Mouse (Mus musculus): Measurements from ENCODE around the gene Sft2d2.

Sft2d2 gene

DNA sequence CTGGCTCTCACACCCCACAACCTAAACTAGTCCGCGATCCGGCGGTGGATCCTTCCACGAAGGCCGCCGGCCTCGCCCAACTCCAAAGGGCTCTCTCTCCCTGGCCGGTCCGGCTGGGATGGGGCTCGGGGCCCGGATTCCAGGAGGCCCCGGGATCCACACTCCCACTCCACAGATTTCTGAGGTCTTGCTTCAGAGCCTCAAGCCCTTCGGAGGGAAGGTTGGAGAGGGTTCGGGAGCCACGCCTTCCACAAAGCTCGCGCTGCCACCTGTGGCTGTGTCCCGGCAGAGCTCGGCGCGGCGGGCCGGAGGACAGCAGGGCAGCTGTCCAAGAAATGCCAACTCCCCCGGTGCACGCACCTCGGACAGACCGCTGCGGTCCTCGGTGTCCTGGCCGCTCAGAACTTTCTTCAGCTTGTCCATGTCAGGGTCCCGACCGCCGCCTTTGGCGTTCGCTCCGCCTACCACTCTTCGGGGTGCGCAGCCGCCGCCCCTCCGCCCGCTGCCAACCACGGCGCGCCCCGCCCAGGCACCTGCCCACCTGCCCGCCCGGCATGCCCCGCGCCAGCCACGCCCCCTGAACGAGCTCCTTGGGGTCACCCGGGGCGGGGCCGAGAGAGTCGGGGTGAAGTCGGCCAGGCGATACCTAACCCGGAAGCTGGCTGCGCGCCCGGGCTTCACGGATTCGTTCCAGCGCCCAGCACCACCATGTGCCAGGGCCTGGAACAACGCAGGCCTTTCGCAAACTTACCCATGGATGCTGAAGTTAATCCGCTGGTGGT lies at the start of gene Sft2d2:
Gene Sft2d2, minus strand, starts transcription at position 559 of the 782 bp plus-strand sequence.
- peak; percentile 77 for DNase-seq

DNA sequence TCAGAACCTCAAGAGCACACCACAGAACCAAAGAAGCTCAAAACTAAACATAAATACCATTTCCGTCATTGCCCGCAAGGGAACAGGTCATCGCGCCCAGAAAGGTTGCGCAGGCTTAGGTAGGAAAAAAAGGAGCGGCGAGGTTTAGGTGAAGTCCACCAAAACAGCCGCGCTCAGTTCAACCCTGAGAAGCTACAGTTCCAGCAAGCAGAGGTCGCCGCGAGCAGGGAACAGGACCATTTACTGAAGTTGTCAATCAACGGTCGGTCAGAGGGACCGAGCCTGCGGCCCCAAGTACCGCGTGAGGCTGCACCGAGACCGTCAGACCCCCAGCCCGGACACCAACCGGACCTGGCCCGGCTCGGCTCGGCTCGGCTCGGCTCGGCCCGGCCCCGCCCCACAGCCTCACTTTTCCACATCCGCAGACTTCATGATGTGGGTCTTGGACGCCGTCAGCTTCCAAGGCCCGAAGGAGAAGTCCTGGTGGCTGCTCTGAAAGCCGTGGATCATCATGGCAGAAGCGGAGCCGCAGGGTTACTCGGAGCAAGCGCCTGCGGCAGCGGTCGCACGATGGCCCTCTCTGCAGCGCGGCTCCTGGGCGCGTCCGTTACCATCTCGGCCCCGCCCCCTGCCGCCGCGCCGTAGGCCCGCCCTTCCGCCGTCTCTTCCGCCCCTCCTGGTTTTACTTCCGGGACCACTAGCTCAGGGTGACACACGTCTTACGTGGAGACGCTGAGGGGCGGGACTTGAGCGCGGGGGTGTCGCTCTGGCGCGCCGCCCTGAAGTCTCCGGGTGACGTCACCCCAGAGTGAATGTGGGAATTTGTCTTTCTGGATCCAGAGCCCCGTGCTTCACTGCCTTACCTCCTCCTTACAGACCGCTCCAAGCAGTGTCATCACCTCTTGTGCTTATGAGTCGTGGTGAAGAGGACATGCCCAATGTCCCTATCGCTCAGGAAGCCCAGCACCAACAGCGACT lies 42.4 kb upstream of the Sft2d2 start, which contains the start of gene Tiprl:
Gene Tiprl, minus strand, starts transcription at position 676 of the 978 bp plus-strand sequence.
- peak; percentile 97 for DNase-seq

DNA sequence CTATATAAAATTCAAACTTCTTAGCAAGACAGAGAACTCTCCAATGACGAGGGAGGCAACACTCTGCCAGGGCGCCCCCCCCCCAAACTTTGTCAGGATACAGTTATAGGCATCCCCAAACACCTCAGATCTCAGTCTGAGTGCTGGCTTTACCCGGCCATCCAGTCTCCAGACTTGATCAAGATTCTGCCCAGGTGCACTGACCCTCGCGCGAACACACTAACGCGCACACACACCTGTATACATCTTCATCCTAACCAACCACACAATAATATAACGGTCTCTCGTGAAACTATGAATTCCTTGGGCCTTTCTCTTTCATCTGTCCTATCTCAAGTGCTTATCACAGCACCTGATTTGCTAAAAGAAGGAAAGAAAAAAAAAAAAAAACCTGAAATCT lies 41.6 kb upstream of the Sft2d2 start:
- no peak for DNase-seq

DNA sequence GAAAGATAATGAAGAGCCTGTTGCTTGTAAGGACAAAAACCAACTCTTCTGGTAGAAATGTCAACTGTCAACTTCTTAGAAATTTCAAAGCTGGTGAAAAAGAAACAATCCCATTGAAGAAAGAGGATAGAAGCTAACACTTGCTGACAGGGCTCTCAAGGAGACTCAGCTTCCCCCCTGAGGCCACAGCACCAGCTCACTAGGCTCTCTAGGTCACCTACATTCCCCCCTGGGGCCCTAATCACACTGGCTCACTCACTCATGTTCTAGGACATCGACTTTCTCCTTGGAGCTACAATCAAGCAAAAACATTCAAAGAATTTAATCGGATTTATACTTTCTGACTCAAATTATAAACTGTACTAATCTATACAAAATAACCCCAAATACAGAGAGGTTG lies 39.6 kb upstream of the Sft2d2 start:
- no peak for DNase-seq

DNA sequence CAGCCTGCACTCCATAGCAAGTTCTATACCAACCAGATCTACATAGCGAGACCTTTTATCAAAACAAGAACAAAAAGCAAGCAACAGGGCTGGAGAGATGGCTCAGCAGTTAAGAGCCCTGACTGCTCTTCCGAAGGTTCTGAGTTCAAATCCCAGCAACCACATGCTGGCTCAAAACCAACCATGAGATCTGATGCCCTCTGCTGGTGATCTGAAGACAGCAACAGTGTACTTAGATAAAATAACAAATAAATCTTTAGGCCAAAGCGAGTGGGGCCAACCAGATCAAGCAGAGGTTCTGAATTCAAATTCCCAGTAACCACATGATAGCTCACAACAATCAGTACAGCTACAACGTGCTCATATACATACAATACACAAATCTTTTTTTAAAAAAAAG lies 36.5 kb upstream of the Sft2d2 start:
- no peak for DNase-seq

DNA sequence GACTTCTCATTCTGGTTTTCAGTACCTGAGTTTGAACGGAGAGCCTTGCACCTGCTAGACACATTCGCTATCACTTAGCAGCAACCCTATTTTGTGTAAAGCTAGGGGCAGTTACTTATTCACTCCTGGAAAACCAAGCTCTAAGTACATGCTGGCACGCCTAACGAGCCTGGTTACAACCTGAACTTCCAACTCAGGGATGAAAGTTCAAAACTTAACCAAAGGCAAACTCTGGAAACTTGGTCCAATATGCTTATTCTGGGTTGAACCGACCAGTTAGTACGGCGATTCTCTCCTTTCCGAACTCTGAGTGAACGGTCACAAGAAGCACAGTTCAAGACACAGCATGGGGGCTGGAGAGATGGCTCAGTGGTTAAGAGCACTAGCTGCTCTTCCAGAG lies 35.3 kb upstream of the Sft2d2 start:
- no peak for DNase-seq

DNA sequence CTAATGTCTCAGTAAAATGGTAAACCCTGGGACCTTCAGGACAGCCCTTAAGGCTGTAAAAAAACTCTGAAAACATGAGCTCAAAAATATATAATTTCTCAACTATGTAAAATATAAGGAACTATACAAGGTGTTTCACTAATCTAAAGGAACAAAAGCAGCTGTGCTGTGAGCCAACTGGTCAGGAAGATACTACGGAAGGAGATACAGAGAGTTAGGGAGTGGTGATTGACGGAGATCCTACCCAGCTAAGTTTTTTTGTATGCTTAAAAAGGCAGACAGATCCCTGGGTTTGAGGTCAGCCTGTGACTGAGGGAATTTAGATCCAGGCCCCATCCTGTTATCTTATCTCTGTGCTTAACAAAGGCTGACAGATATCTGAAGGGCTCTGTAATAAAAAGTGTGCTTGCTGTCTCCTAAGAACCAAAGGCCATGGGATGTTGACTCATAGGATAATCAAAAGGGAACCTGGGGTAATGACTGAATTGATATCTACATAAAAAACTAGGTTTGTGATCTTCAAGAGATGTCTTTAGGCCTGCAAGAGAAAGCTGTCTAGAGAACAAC lies 22.9 kb upstream of the Sft2d2 start:
- DNase-seq: no peak

DNA sequence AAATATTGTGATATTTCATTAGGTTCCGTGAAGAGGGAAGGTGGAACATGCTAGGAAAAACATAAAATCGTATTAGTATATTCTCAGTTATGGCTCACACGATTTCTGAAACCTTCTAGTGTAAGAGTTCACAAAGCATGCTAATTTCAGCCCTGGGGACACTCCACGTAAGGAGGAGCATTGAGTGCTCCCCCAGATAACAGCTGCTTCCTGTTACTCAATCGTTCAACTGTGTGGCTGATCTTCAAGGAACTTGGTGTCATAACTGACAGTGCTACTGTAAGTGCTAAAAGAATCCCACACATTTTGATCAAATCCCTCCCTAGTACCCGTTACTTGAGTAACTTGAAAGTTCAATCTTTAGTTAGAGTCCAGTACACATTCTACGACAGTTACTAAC lies 21.6 kb upstream of the Sft2d2 start:
- DNase-seq: no peak

DNA sequence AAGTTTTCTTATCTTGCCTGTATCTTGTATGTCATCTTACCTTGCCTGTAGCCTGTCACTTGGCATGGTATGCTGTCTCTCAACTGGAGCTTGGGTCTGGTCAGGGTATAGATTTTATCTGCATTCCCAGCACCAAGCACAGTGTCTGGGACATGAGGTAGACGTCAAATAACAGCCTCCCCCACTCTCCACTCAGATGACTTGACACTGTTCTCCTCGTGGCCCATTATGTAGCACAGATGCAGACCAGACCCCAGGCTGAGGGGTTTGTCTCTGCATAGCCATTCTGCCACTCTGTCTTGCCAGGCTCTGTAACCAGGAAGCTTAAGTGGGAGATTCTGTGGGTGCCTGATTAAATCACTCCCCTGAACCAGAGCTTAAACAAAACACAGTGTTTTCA lies 11.4 kb upstream of the Sft2d2 start:
- no peak for DNase-seq

DNA sequence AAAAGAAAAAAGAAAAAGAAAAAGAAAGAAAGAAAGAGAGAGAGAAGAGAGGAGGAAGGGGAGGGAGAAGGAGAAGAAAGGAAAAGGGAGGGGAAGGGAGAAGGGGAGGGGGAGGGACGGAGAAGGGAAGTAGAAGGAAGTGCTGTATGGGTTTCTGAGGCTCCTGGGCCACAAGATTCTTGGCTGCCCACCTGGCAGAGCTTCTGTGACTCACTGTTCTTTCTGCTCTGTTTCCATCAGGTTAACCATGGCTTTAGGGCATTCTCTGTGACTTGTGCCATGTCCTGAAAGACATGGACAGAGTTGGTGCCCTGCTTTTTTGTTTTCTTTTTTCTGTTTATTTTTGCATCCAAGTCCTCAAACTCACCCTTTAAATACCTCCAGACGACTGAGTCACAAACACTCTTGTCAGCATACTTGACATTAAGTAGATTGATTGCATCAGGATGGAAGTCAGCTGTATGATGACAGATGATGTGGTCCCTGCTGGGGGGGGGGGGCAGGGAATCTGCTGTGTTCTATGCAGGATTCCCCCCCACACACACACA lies 9.3 kb upstream of the Sft2d2 start:
- no peak for DNase-seq

DNA sequence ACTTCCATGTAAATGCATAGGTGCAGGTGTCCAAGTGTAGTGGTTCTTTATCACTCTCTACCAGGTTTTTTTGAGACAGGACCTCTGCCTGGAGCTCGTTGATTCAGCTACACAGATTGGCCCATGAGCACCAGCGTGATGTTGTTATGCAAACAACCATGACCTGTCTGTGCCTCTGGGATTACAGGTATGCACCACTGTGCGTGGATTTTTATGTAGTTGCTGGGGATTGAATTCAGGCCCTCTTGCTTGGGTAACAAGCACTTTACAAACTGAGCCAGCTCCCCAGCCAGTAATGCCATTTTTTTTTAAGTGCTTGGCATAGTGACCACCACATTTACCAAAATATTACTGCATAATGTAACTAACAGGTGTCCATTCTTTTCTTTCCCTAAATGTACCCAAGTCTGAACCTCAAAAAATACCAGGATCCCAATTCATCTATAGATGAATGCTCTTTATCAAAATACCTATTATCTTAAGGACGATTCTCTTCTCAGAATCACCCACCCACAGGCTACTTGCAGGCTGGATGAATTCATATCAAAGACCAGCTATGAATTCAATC lies 7.3 kb upstream of the Sft2d2 start:
- no peak for DNase-seq

DNA sequence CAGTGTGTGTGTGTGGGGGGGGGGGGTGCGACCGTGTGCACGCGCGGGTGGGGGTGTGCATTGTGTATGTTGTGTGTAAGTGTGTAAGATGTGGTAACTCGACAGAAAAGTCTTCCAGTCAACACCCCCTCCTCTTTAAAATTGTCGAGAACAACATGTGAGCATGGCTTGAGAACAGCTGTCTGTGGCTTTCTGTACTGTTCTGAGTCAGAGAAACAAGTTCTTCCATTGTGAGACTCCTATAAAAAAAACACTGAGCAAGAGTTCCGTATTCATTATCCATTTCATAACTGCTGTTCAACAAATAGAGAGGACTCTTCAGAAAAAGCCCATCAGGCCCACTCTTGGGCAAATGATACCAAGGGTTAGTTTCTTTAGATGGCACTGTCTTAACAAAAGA lies 6.5 kb upstream of the Sft2d2 start:
- DNase-seq: no peak

DNA sequence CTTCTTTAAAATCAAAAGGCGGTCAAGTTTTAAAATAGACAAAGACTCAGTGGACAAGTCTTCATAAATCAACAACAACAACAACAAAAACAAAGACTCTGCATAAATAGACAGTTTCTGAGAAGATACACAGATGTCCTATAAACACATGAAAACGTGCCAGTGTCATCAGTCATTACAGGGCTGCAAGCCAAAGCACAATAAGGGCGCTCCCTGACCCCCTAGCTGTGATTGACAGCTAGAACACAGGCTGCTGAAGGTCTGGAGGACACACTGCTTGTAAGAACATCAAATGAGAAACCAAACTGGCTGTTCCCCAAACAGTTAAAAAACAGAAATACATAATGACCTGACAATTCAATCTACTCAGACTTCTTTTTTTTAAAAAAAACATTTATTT lies 5.4 kb upstream of the Sft2d2 start:
- DNase-seq: no peak

DNA sequence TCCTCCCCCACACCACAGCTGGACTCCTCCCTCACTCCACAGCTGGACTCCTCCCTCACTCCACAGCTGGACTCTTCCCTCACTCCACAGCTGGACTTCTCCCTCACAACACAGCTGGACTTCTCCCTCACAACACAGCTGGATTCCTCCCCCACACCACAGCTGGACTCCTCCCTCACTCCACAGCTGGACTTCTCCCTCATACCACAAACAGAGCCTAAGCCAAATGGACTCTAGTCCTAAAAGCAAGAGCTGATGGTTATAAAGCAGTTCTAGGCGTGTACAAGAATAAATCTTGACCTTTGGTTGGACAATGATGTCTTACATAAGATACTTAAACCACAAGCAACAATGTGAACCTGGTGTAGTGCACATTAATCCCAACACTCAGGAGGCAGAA lies 4.7 kb upstream of the Sft2d2 start:
- no peak for DNase-seq

DNA sequence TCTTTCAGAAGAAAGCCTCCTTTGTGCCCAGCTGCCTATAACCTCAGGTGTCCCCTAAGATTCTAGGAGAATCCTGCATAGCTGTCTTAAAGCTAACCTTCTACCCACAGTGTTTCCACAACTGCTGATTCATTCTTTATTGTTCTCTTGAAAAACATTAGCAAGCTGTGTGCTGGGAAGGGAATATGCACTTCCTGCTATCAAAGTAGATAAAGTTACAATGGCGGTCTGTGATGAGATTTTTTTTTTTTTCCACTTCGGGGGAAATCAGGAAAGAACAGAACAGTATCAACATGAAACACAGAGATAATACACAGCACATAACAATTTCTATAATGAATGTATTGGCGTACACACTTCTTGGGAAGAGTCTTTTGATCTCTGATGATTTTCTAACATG lies 3.6 kb upstream of the Sft2d2 start:
- DNase-seq: no peak

DNA sequence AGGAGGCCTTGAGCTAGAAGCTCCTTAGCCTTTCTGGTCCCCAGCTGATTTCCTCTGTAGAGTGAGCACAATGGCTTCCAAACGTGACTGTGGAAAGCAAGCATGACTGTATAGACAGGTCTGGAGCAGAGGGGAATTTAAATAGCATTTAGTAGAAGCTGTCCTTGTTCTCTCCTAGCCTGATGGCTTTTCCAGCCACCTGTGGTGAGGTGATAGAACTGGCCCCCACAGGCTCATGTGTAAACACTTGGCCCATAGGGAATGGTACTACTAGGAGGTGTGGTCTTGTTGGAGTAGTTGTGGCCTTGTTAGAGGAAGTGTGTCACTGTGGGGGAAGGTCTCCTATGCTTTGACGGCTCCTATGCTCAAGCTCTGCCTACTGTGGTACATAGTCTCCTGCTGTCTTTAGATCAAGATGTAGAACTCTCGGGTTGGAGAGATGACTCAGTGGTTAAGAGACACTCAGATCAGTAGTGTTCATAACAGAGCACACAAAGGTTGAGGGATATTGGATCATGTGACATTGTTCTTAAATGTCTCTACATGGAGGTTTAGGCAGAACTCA lies 1.2 kb upstream of the Sft2d2 start:
- DNase-seq: no peak

DNA sequence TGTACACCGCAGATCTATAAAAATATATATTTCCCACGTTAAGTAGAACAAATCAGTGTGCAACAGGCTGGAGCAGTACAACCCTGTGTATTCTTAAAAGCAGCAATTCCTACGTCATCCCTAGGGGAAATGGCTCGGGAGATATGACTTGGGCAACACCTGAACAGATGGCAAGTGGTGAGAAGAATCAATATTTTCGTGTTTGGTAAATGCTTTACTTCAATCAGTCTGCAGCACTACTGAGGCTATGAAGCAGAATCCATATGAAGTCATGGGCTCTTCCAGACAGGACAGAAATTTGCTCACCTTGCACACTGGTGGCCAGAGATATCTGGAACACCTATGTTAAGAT lies 400 bp upstream of the Sft2d2 start:
- no peak for DNase-seq

DNA sequence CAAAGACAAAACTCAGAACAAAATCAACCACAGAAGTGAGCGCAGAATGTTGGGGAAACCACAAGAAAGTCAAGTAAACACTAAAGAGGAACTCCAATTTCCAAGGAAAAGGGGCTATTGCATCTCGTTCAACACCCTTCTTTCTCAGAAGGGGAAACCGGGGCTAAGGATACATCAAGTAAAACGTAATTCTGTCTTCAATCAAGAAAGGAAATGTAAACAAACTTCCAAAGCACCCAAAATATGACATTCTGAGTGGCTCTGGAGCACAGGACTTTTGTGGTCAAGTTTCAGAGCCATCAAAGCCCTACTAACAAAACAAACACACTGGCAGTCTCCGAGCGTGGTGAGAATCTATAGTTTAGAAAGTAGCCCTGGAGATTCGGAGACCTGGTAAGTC lies 812 bp downstream of the Sft2d2 start:
- DNase-seq: no peak

DNA sequence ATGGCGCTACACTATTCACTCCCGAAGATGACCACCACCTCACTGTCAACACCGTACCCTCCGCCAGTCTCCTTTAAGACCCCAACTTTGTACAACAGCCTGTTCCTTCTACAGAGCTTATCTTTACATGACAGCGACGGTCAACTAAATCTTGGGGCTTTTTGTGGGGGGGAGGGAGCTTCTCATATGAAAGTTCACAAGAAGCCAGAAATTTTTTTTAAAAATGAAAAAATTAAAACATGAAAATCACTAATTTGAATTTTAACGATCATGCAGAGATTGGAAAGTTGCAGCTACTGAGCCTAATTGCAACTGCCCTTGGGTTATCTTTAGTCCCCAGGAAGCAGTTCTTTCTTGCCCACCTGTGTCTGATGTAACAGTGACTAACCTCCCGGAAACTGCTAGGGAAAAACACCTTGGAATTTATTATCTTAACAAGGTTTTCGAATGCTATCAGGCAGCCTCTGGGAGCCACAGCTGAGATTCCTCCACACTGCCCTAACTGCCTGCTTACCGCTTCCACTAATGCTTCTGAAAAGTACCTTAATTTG lies 1.4 kb downstream of the Sft2d2 start:
- no peak for DNase-seq

DNA sequence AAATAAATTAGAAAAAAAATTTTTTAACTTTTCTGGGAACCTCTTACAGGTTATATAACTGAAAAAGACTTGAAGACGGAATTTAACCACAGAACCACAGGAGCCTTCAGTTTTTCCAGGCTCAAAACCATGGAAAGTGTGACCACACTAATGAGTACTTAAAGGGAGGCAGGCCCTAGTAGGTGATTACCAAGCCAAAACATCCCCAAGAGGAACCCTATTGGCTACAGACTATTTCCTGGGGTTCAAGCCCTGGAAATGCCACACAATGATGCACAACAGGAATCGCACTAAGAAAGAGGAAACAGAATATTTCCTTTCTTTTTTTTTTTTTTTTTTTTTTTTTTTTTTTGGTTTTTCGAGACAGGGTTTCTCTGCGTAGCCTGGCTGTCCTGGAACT lies 2.1 kb downstream of the Sft2d2 start:
- DNase-seq: no peak

DNA sequence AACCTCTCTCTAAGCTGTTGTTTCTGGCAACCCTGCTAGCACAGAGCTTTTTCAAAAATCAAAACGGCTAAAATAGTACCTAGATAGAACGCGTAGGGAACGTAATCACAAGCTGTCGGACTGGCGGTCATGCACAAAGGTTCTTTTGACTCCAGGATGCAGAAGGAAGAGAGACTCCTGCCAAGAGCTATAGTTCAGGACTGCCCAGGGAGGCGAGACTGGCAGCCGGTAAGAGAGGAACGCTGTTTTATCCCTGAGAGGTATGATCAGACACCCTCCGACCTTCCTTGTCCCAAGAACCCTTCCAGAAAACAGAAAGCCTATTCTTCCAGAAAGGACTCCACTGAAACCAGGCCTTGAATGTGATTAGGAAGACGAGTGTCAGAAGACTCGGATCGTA lies 2.6 kb downstream of the Sft2d2 start:
- DNase-seq: no peak

DNA sequence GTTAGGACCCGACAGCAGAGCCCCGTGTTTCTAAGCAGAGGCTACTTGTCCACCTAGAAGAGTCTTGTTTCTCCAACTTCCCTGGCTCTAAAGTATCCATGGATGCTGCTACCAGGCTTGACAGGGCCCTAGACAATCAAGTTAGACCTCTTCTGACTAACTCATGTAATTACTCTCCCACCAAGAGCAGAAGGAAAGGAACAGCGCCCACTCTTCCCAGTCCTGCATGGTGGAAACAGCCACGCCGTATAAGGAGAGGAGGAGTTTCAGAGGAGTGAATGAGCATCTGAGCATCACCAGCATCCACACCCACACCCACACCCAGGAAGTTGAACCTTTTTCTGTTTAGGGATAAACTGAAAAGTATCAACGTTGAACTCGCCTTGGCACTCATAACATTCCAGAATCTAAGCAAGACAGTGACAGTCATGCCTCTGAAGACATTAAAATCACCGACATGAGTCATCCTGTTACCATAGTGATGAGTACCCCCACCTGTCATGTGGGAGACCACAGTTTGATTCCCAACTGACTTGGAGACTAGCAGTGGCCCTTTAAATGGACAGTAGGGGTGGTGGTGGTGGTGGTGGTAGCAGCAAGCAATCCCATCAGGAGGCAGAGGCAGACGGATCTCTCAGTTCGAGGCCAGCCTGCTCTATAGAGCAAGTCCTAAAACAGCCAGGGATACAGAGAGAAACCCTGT lies 3.5 kb downstream of the Sft2d2 start:
- DNase-seq: no peak
